ENCODE assay signal across 24 mouse cellular contexts in genomic region chr15:68384571-68385335, GRCm38 (mm10).
A peak's percentile ranks its signal among the peaks of the same experiment; 100 is the strongest.
DNase-seq lines count a peak whose midpoint lies in the region; ATAC-seq and TF ChIP-seq lines count a peak whose summit lies in the region.
"Had no signal": no experiment of that assay in that cellular context is flagged by ENCODE, and none has a peak within 500 bp of the region (broad histone marks: within the 10 kb centered on the region; RNA-seq: fewer than 3 reads in every experiment).

No protein-coding gene starts in this region.

- 0 out of 2 replicates have a peak, but pooled peaks have one; percentile 1 for TF ChIP-seq CTCF in hindbrain, postnatal 0 days (IDR thresholded peaks at IDR 0.05; ENCODE audit: low read depth)
- TF ChIP-seq CTCF in brain, embryonic 14.5 days (IDR thresholded peaks at IDR 0.05; ENCODE audit: borderline replicate concordance, extremely low read depth, insufficient read depth, insufficient read length): no peak

- H3K36me3 ChIP-seq in hindbrain, postnatal 0 days (ENCODE audit: insufficient read depth, low read length): no peaks in the 10 kb centered on the region
- H3K36me3 ChIP-seq in hindbrain, embryonic 11.5 days (ENCODE audit: control insufficient read depth, insufficient read depth, low read length): no peaks in the 10 kb centered on the region
- no peaks in the 10 kb centered on the region for H3K36me3 ChIP-seq in midbrain, embryonic 14.5 days (ENCODE audit: control insufficient read depth, insufficient read depth, low read length)
- H3K36me3 ChIP-seq in heart, embryonic 12.5 days: no peaks in the 10 kb centered on the region
- H3K36me3 ChIP-seq: embryonic facial prominence, embryonic 15.5 days; forebrain, embryonic 10.5 days; G1E; hindbrain, embryonic 13.5 days had no signal

- no peak overlapping the region for H3K4me2 ChIP-seq in hindbrain, postnatal 0 days (ENCODE audit: low read depth, low read length)
- no peak overlapping the region for H3K4me2 ChIP-seq in hindbrain, embryonic 11.5 days (replicated peaks; ENCODE audit: low read depth, low read length)
- no peak overlapping the region for H3K4me2 ChIP-seq in midbrain, embryonic 14.5 days (ENCODE audit: low read length)
- H3K4me2 ChIP-seq in heart, embryonic 12.5 days: no peak overlapping the region
- H3K4me2 ChIP-seq: embryonic facial prominence, embryonic 15.5 days; hindbrain, embryonic 13.5 days had no signal

- H3K27me3 ChIP-seq in hindbrain, postnatal 0 days (ENCODE audit: insufficient read depth, low read length): no peaks in the 10 kb centered on the region
- H3K27me3 ChIP-seq in hindbrain, embryonic 11.5 days (ENCODE audit: control insufficient read depth, insufficient read depth, low read length): no peaks in the 10 kb centered on the region
- H3K27me3 ChIP-seq in midbrain, embryonic 14.5 days (ENCODE audit: control insufficient read depth, insufficient read depth, low read length): no peaks in the 10 kb centered on the region
- no peaks in the 10 kb centered on the region for H3K27me3 ChIP-seq in heart, embryonic 12.5 days (replicated peaks)
- H3K27me3 ChIP-seq: embryonic facial prominence, embryonic 15.5 days; hindbrain, embryonic 13.5 days had no signal

- no peaks in the 10 kb centered on the region for H3K9me3 ChIP-seq in hindbrain, postnatal 0 days (ENCODE audit: low read length)
- H3K9me3 ChIP-seq in hindbrain, embryonic 11.5 days (ENCODE audit: control insufficient read depth, low read length): no peaks in the 10 kb centered on the region
- H3K9me3 ChIP-seq in midbrain, embryonic 14.5 days (ENCODE audit: control insufficient read depth, low read length): no peaks in the 10 kb centered on the region
- no peaks in the 10 kb centered on the region for H3K9me3 ChIP-seq in heart, embryonic 12.5 days (replicated peaks)
- H3K9me3 ChIP-seq: embryonic facial prominence, embryonic 15.5 days; forebrain, embryonic 10.5 days; G1E; hindbrain, embryonic 13.5 days had no signal

- H3K4me3 ChIP-seq in hindbrain, postnatal 0 days (ENCODE audit: low read length): no peak overlapping the region
- H3K4me3 ChIP-seq in hindbrain, embryonic 11.5 days (ENCODE audit: low read depth, low read length): no peak overlapping the region
- H3K4me3 ChIP-seq in midbrain, embryonic 14.5 days (replicated peaks; ENCODE audit: low read depth, low read length): no peak overlapping the region
- no peak overlapping the region for H3K4me3 ChIP-seq in heart, embryonic 12.5 days
- H3K4me3 ChIP-seq: embryonic facial prominence, embryonic 15.5 days; erythroblast, embryonic 14.5 days; forebrain, embryonic 10.5 days; gastrocnemius, adult 2 months; hindbrain, embryonic 13.5 days had no signal

- DNase-seq in hindbrain, postnatal 0 days (ENCODE audit: low spot score): no peak
- DNase-seq in hindbrain, embryonic 11.5 days (ENCODE audit: low spot score): no peak
- peak; percentile 24 for DNase-seq in brain, embryonic 14.5 days (ENCODE audit: low read depth)
- peak; percentile 26 for DNase-seq in midbrain, embryonic 14.5 days
- DNase-seq in left cerebral cortex, adult 11 months (ENCODE audit: low spot score): no peak
- DNase-seq in cerebellum, adult 18-20 months: no peak
- DNase-seq: adrenal gland, postnatal 14 days; B cell, adult 2 months; cerebellum, adult 8-10 months; cerebellum, postnatal 14 days; embryo, embryonic 11 days; gastrocnemius, adult 2 months; gastrocnemius, postnatal 25 days; heart, adult 11 months; heart, postnatal 10 days; heart, postnatal 4 days had no signal

- no peak for TF ChIP-seq POLR2A in brain, embryonic 14.5 days (IDR thresholded peaks at IDR 0.05; ENCODE audit: borderline replicate concordance, extremely low read depth, insufficient read depth, insufficient read length, poor library complexity, severe bottlenecking)

- no peak overlapping the region for H3K9ac ChIP-seq in hindbrain, postnatal 0 days (replicated peaks; ENCODE audit: low read length)
- H3K9ac ChIP-seq in hindbrain, embryonic 11.5 days (ENCODE audit: low read depth, low read length): no peak overlapping the region
- H3K9ac ChIP-seq in midbrain, embryonic 14.5 days (replicated peaks; ENCODE audit: low read length): no peak overlapping the region
- no peak overlapping the region for H3K9ac ChIP-seq in heart, embryonic 12.5 days
- H3K9ac ChIP-seq: embryonic facial prominence, embryonic 15.5 days; hindbrain, embryonic 13.5 days had no signal

- WGBS in hindbrain, postnatal 0 days: 63% methylated on average over 10 of the region's 10 CpGs
- WGBS in hindbrain, embryonic 11.5 days: 70% methylated on average over 10 of the region's 10 CpGs
- WGBS in midbrain, embryonic 14.5 days: 41% methylated on average over 10 of the region's 10 CpGs
- 56% methylated on average over 10 of the region's 10 CpGs for WGBS in heart, embryonic 12.5 days

- H3K27ac ChIP-seq in hindbrain, postnatal 0 days: no peak overlapping the region
- no peak overlapping the region for H3K27ac ChIP-seq in hindbrain, embryonic 11.5 days (ENCODE audit: low read depth, low read length)
- H3K27ac ChIP-seq in midbrain, embryonic 14.5 days (replicated peaks; ENCODE audit: low read depth, low read length): no peak overlapping the region
- no peak overlapping the region for H3K27ac ChIP-seq in heart, embryonic 12.5 days (ENCODE audit: poor library complexity, severe bottlenecking)
- H3K27ac ChIP-seq: embryonic facial prominence, embryonic 15.5 days; forebrain, embryonic 10.5 days; gastrocnemius, adult 2 months; hindbrain, embryonic 13.5 days had no signal

- no peak for ATAC-seq in hindbrain, postnatal 0 days
- ATAC-seq in hindbrain, embryonic 11.5 days (ENCODE audit: low FRiP score): no peak
- ATAC-seq in midbrain, embryonic 14.5 days (ENCODE audit: low FRiP score, low TSS enrichment): no peak; the same call in 1 of the 2 replicates
- ATAC-seq in heart, embryonic 12.5 days (ENCODE audit: insufficient number of reproducible peaks, low FRiP score): no peak
- ATAC-seq: CD4-positive, CD25-positive, alpha-beta regulatory T cell, adult 4 months; forebrain, embryonic 14.5 days had no signal

- no peaks in the 10 kb centered on the region for H3K4me1 ChIP-seq in hindbrain, postnatal 0 days (ENCODE audit: insufficient read depth, low read length)
- H3K4me1 ChIP-seq in hindbrain, embryonic 11.5 days (replicated peaks; ENCODE audit: control insufficient read depth, insufficient read depth, low read length): no peaks in the 10 kb centered on the region
- H3K4me1 ChIP-seq in midbrain, embryonic 14.5 days (ENCODE audit: control insufficient read depth, insufficient read depth, low read length): no peaks in the 10 kb centered on the region
- no peaks in the 10 kb centered on the region for H3K4me1 ChIP-seq in heart, embryonic 12.5 days (replicated peaks)
- H3K4me1 ChIP-seq: embryonic facial prominence, embryonic 15.5 days; forebrain, embryonic 10.5 days; hindbrain, embryonic 13.5 days had no signal

Comparison
In these comparisons a context has a peak if more than half of its experiments do, and no peak if none do; other contexts are left out.
1. DNase-seq: peak in brain, embryonic 14.5 days (single experiment) and midbrain, embryonic 14.5 days (single experiment); none in hindbrain, postnatal 0 days (single experiment), hindbrain, embryonic 11.5 days (single experiment), left cerebral cortex, adult 11 months (single experiment) and cerebellum, adult 18-20 months (0 of 2).